Mouse (Mus musculus): ENCODE results near the gene Tsr2. TPM values are rescaled to one million over a fixed set of nuclear protein-coding genes. Genes with fewer than 3 reads are reported as not detected.

Tsr2 gene
- 48.4 and 52.9 TPM in 2 replicates for polyA plus RNA-seq (2014; fragmentation: Nextera tagmentation; extraction: Ambion mirVana)

DNA sequence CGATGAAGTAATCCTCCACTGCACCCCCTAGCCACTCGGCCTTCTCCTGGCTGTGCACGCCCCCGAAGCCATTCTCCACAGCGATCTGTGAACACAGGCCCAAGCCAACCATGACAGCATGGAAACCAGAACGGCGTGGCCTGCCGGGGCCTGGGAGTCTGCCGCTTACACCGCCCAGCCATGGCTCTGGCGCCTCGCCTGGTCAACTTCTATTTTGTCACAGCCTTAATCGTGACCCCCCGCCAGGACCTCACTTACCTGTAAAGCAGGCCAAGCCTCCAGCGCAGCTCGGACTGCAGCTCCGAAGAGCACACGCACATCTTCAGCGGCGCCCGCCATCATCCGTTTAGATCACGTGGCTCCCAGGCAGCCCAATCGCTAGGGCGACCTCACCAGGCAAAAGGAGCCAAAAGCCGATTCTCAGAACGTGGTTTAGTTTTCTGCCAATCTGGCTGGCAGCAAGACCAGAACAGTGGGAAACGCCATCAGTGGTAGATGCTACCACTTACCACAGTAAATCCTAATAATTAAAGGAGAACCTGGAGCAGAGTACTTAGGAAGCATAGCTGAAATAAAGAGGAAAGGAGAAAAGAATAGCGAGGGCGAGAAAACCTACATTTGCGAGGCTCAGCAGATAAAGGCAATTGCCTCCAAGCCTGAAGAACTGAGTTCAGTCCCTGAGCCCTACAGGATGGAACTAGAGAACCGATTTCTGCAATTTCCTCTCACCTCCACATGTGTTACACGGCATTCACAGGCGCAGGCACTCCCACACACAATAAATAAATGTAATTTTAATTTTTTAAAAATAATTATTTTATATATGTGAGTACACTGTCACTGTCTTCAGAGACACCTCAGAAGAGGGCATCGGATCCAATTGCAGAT, at the start of gene Tsr2:
Gene Tsr2, minus strand, starts transcription at position 373 of the 888 bp plus-strand sequence.
- H3K27ac ChIP-seq (replicated peaks; ENCODE audit: low read depth, low read length), result no peak within 1 kb of the TSS
- ATAC-seq (replicated peaks; ENCODE audit: insufficient number of reproducible peaks, low FRiP score, low TSS enrichment, low read depth) (peak; percentile 86), DNase-seq (ENCODE audit: low spot score) (peak; percentile 84)
- H3K4me3 ChIP-seq (ENCODE audit: low read depth, low read length), result peak within 1 kb of the TSS; percentile 61
- peak within 1 kb of the TSS; percentile 67 for H3K9ac ChIP-seq (replicated peaks; ENCODE audit: low read length)
- peak within 1 kb of the TSS; percentile 37 for H3K4me2 ChIP-seq (ENCODE audit: low read depth, low read length)
- no peaks in the 10 kb centered on the region for H3K27me3 ChIP-seq (ENCODE audit: control insufficient read depth, insufficient read depth, low read length)
- H3K36me3 ChIP-seq (replicated peaks; ENCODE audit: control insufficient read depth, insufficient read depth, low read depth, low read length), result no peaks in the 10 kb centered on the region
- no peaks in the 10 kb centered on the region for H3K4me1 ChIP-seq (ENCODE audit: control insufficient read depth, insufficient read depth, low read length)
- 27% methylated on average over 35 of the region's 35 CpGs for WGBS
- no peaks in the 10 kb centered on the region for H3K9me3 ChIP-seq (replicated peaks; ENCODE audit: control insufficient read depth, low read length)

DNA sequence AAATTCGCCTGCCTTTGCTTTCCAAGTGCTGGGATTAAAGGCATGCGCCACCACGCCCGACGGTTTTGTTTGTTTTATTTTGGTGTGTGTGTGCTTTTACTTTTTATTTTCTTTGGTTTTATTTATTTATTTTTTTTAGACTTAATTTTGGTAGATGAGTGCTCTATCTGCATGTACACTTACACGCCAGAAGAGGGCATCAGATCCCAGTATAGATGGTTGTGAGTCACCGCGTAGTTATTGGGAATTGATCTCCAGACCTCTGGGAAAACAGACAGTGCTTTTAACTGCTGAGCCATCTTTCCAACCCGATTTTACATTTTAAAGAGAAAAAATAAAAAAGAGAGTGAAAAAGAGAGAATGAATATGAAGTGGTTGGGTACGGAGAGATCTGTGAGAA, 36.4 kb upstream of the Tsr2 start:
- 25% methylated on average over 9 of the region's 10 CpGs for WGBS
- Histone ChIP-seq H3K4me2 (ENCODE audit: low read depth, low read length) (no peak overlapping the region), H3K4me3 (ENCODE audit: low read depth, low read length) (no peak overlapping the region), H3K4me1 (ENCODE audit: control insufficient read depth, insufficient read depth, low read length) (no peaks in the 10 kb centered on the region), H3K27me3 (ENCODE audit: control insufficient read depth, insufficient read depth, low read length) (no peaks in the 10 kb centered on the region), H3K36me3 (replicated peaks; ENCODE audit: control insufficient read depth, insufficient read depth, low read depth, low read length) (no peaks in the 10 kb centered on the region), H3K9ac (replicated peaks; ENCODE audit: low read length) (no peak overlapping the region), H3K9me3 (replicated peaks; ENCODE audit: control insufficient read depth, low read length) (no peaks in the 10 kb centered on the region), H3K27ac (replicated peaks; ENCODE audit: low read depth, low read length) (no peak overlapping the region)
- ATAC-seq (replicated peaks; ENCODE audit: insufficient number of reproducible peaks, low FRiP score, low TSS enrichment, low read depth) (no peak), DNase-seq (ENCODE audit: low spot score) (peak; percentile 20)

DNA sequence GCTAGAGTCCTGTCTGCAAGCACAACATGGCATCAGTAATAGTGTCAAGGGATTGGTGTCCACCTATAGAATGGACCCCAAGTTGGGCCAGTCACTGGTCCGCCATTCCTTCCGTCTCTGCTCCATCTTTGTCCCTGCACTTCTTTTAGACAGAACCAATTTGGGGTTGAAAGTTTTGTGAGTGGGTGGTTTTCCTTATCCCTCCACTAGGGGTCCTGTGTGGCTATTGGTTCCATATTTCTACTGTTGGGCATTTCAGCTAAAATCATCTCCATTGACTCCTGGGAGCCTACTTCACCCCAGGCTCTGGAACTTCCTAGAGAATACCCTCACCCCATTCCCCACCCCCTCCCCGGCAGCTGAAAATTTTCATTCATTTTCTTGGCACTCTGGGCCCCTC, 34.1 kb upstream of the Tsr2 start:
- Histone ChIP-seq H3K27me3 (ENCODE audit: control insufficient read depth, insufficient read depth, low read length) (no peaks in the 10 kb centered on the region), H3K4me1 (ENCODE audit: control insufficient read depth, insufficient read depth, low read length) (no peaks in the 10 kb centered on the region), H3K9me3 (replicated peaks; ENCODE audit: control insufficient read depth, low read length) (no peaks in the 10 kb centered on the region), H3K4me2 (ENCODE audit: low read depth, low read length) (no peak overlapping the region), H3K27ac (replicated peaks; ENCODE audit: low read depth, low read length) (no peak overlapping the region), H3K4me3 (ENCODE audit: low read depth, low read length) (no peak overlapping the region), H3K9ac (replicated peaks; ENCODE audit: low read length) (no peak overlapping the region), H3K36me3 (replicated peaks; ENCODE audit: control insufficient read depth, insufficient read depth, low read depth, low read length) (no peaks in the 10 kb centered on the region)
- WGBS, result 69% methylated on average over 3 of the region's 3 CpGs
- DNase-seq (ENCODE audit: low spot score) (peak; percentile 1), ATAC-seq (replicated peaks; ENCODE audit: insufficient number of reproducible peaks, low FRiP score, low TSS enrichment, low read depth) (no peak)

DNA sequence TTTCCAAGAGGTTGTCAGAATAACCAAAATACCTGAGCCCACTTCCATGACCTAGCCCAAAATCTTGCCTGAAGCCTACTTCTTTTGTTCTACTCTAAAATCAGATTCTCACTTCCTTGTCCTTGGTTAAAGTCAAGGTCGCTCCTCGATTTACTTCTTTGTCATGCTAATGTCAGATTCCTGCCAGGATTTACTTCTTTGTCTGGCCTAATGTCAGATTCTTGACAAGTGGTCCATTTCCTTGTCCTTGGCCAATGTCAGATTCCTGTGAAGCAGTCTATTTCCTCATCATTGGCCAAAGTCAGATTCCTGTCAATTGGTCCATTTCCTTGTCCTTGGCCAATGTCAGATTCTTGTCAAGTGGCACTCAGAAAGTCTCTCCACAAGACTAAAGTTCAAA, 27.6 kb upstream of the Tsr2 start:
- 79% methylated on average over 2 of the region's 2 CpGs for WGBS
- H3K4me2 ChIP-seq (ENCODE audit: low read depth, low read length), result no peak overlapping the region
- ATAC-seq (replicated peaks; ENCODE audit: insufficient number of reproducible peaks, low FRiP score, low TSS enrichment, low read depth) (no peak), DNase-seq (ENCODE audit: low spot score) (no peak)
- H3K9me3 ChIP-seq (replicated peaks; ENCODE audit: control insufficient read depth, low read length), result no peaks in the 10 kb centered on the region
- H3K27ac ChIP-seq (replicated peaks; ENCODE audit: low read depth, low read length), result no peak overlapping the region
- H3K9ac ChIP-seq (replicated peaks; ENCODE audit: low read length), result no peak overlapping the region
- H3K4me3 ChIP-seq (ENCODE audit: low read depth, low read length), result no peak overlapping the region
- H3K27me3 ChIP-seq (ENCODE audit: control insufficient read depth, insufficient read depth, low read length), result no peaks in the 10 kb centered on the region
- no peaks in the 10 kb centered on the region for H3K4me1 ChIP-seq (ENCODE audit: control insufficient read depth, insufficient read depth, low read length)
- H3K36me3 ChIP-seq (replicated peaks; ENCODE audit: control insufficient read depth, insufficient read depth, low read depth, low read length), result no peaks in the 10 kb centered on the region

DNA sequence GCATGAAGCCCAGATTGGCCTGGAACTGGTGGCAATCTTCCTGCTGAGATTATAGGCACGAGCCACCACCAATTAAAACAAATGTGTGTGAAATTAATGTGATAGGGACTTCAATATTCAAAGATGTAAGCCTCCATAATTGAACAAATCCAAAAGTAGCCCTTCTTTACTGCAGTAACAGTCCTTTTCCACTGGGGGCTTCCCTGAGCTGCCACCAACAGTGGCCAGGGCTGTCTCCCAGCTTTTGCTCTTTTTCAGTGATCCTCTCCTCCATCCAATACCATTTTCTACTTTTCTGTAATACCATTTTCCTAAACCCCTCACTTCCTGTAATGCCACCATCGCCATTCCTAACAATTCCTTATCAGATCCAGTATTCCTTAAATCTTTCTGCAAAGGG, 21.1 kb upstream of the Tsr2 start:
- no peak overlapping the region for H3K9ac ChIP-seq (replicated peaks; ENCODE audit: low read length)
- H3K9me3 ChIP-seq (replicated peaks; ENCODE audit: control insufficient read depth, low read length), result no peaks in the 10 kb centered on the region
- 2% methylated on average over 2 of the region's 2 CpGs for WGBS
- ATAC-seq (replicated peaks; ENCODE audit: insufficient number of reproducible peaks, low FRiP score, low TSS enrichment, low read depth), result no peak
- no peak overlapping the region for H3K4me3 ChIP-seq (ENCODE audit: low read depth, low read length)
- H3K27ac ChIP-seq (replicated peaks; ENCODE audit: low read depth, low read length), result no peak overlapping the region
- no peak overlapping the region for H3K4me2 ChIP-seq (ENCODE audit: low read depth, low read length)
- H3K4me1 ChIP-seq (ENCODE audit: control insufficient read depth, insufficient read depth, low read length), result no peaks in the 10 kb centered on the region
- no peaks in the 10 kb centered on the region for H3K27me3 ChIP-seq (ENCODE audit: control insufficient read depth, insufficient read depth, low read length)
- H3K36me3 ChIP-seq (replicated peaks; ENCODE audit: control insufficient read depth, insufficient read depth, low read depth, low read length), result no peaks in the 10 kb centered on the region
- DNase-seq (ENCODE audit: low spot score), result peak; percentile 43

DNA sequence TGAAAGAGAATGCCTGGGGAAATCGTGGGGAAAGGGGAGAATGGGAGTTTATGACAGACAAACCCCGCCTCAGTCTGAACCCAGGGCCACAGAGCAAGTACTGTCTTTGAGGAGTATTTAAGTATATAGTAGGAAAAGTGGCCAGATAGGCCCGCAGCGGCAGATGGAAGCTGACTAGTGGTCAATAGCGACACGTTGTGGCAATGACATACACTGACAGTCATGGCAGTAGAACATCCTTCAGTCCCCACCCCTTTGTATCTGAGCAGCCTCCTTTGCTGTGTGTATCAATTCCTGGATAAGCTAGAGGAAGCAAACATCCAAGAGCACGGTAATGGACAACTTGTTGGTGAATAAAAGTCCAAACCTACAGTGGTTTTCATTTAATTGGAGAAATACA, 20.5 kb upstream of the Tsr2 start:
- H3K4me3 ChIP-seq (ENCODE audit: low read depth, low read length), result no peak overlapping the region
- DNase-seq (ENCODE audit: low spot score) (peak; percentile 44), ATAC-seq (replicated peaks; ENCODE audit: insufficient number of reproducible peaks, low FRiP score, low TSS enrichment, low read depth) (no peak)
- WGBS, result 10% methylated on average over 7 of the region's 7 CpGs
- no peaks in the 10 kb centered on the region for H3K36me3 ChIP-seq (replicated peaks; ENCODE audit: control insufficient read depth, insufficient read depth, low read depth, low read length)
- H3K4me1 ChIP-seq (ENCODE audit: control insufficient read depth, insufficient read depth, low read length), result no peaks in the 10 kb centered on the region
- no peak overlapping the region for H3K4me2 ChIP-seq (ENCODE audit: low read depth, low read length)
- H3K9me3 ChIP-seq (replicated peaks; ENCODE audit: control insufficient read depth, low read length), result no peaks in the 10 kb centered on the region
- H3K27me3 ChIP-seq (ENCODE audit: control insufficient read depth, insufficient read depth, low read length), result no peaks in the 10 kb centered on the region
- H3K9ac ChIP-seq (replicated peaks; ENCODE audit: low read length), result no peak overlapping the region
- H3K27ac ChIP-seq (replicated peaks; ENCODE audit: low read depth, low read length), result no peak overlapping the region

DNA sequence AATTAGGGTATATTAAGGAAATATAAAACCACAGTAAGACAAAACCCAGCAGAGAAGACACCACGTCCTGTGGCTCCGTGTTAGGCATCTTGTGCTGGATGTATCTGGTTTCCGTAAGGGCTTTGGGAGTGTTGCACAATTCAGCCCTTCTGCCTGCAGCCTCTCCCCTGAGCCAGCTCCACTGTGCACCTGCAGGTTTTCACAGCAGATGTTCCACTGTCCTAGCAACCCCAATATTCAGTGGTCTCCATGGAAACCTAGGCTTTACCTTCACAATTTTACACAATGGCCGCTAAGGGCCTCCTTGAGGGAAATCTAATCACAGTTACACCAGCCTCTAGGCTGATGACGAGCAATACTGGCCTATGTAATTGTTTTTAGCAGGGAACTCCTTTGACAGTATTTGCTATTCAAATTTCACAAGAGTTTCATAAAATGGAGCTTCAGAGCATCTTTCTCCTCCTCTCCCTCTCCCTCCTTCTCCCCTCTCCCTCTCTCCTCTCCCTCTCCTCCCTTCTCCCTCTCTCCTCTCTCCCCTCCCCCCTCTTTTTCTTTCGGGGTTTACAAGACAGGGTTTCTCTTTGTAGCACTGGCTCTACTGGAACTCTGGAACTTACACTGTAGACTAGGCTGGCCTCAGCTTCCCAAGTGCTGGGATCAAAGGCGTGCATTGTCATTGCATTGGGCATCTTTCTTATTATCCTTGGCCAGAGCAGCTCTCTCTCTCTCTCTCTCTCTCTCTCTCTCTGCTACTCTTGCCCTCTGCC, 11.1 kb upstream of the Tsr2 start:
- WGBS, result 51% methylated on average over 7 of the region's 7 CpGs

DNA sequence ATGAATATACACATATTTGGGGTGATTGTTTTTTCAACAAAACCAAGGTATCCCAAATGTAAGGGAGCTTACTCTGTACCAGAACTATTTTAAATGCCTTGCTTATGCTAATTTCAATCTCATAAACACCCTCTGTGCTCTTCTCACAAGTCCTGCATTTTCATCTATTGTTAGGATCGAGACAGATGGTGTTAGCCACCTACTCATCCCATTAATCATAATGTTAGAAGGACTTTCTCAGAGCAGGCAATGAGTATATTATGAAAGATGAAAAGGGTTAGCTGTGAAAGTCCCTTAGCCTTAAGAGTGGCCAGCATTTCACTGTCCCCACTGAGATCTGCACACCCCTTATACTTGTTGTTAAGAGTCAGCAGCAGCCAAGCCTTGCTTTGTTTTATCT, 8.9 kb downstream of the Tsr2 start:
- H3K36me3 ChIP-seq (replicated peaks; ENCODE audit: control insufficient read depth, insufficient read depth, low read depth, low read length), result no peaks in the 10 kb centered on the region
- no peak overlapping the region for H3K4me2 ChIP-seq (ENCODE audit: low read depth, low read length)
- no peak overlapping the region for H3K27ac ChIP-seq (replicated peaks; ENCODE audit: low read depth, low read length)
- H3K9me3 ChIP-seq (replicated peaks; ENCODE audit: control insufficient read depth, low read length), result no peaks in the 10 kb centered on the region
- no peaks in the 10 kb centered on the region for H3K4me1 ChIP-seq (ENCODE audit: control insufficient read depth, insufficient read depth, low read length)
- H3K4me3 ChIP-seq (ENCODE audit: low read depth, low read length), result no peak overlapping the region
- DNase-seq (ENCODE audit: low spot score) (no peak), ATAC-seq (replicated peaks; ENCODE audit: insufficient number of reproducible peaks, low FRiP score, low TSS enrichment, low read depth) (no peak)
- no peak overlapping the region for H3K9ac ChIP-seq (replicated peaks; ENCODE audit: low read length)
- H3K27me3 ChIP-seq (ENCODE audit: control insufficient read depth, insufficient read depth, low read length), result no peaks in the 10 kb centered on the region
- WGBS, result 88% methylated on average over 1 of the region's 1 CpGs

More for the DNA sequence above, 11.1 kb upstream of the Tsr2 start:
- Histone ChIP-seq H3K36me3 (replicated peaks; ENCODE audit: control insufficient read depth, insufficient read depth, low read depth, low read length) (no peaks in the 10 kb centered on the region), H3K27me3 (ENCODE audit: control insufficient read depth, insufficient read depth, low read length) (no peaks in the 10 kb centered on the region), H3K9me3 (replicated peaks; ENCODE audit: control insufficient read depth, low read length) (no peaks in the 10 kb centered on the region), H3K27ac (replicated peaks; ENCODE audit: low read depth, low read length) (no peak overlapping the region), H3K4me1 (ENCODE audit: control insufficient read depth, insufficient read depth, low read length) (no peaks in the 10 kb centered on the region), H3K4me2 (ENCODE audit: low read depth, low read length) (no peak overlapping the region), H3K4me3 (ENCODE audit: low read depth, low read length) (no peak overlapping the region), H3K9ac (replicated peaks; ENCODE audit: low read length) (no peak overlapping the region)
- 0 out of 2 replicates have a peak, but pooled peaks have one; percentile 9 for ATAC-seq (replicated peaks; ENCODE audit: insufficient number of reproducible peaks, low FRiP score, low TSS enrichment, low read depth)
- DNase-seq (ENCODE audit: low spot score), result no peak

All from embryonic facial prominence, embryonic 11.5 days (tissue).